Comparison of ENCODE assay signal across 8 mouse cellular contexts in the genomic region with DNA sequence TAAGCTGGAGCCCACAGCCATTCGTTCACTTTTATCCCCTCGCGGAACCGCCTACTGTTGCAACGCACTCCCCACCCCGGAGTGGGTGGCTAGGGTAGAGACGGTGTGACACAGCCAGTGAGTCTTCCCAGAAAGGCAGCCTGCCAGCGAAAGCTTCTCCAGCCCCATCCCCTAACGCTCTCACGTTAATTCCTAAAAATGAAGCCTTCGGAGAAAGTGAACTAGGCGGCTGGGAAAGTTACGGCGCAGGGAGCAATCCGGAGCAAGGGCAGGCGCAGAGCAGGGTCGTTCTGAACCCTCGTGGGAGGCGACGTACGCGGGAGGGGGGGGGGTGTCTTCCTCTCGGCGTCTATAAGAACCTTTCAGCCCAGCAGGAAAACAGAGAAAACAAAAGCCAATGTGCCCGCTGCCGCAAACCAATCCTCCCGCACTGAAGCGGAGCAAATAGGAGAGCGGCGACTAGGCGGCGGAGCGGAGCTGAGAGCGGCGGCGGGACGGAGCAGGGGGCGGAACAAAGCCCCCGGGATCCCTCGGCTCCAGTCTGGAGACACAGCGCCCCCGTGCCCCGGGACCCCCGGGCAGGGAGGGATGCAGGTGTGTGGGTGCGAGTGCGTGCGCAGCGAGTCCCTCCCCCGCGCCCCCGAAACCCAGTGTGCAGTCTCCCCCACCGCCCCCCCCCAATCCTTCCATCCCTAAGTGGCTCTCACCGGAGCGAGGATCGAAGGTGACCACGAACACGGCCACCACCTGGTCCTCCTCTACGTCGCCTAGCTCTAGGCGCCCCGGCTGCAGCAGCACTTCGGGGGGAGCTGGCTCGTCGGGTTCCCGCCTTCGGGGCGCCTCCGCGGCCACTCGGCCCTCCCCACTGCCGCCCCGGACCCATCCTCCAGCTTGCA. TPM values are rescaled to one million over a fixed set of nuclear protein-coding genes. Genes with fewer than 3 reads are reported as not detected.
A peak's percentile ranks its signal among the peaks of the same experiment; 100 is the strongest.
DNase-seq lines count a peak whose midpoint lies in the region; ATAC-seq and TF ChIP-seq lines count a peak whose summit lies in the region.

No protein-coding gene starts in this region.

- under 1% methylated on average over 70 of the region's 72 CpGs for WGBS in heart, embryonic 10.5 days
- WGBS in kidney, embryonic 14.5 days: under 1% methylated on average over 54 of the region's 72 CpGs
- WGBS in liver, embryonic 11.5 days: under 1% methylated on average over 70 of the region's 72 CpGs

- peak overlapping the region; percentile 89 for H3K4me3 ChIP-seq in heart, embryonic 10.5 days
- H3K4me3 ChIP-seq in kidney, embryonic 14.5 days (ENCODE audit: low read length): peak overlapping the region; percentile 78
- peak overlapping the region; percentile 78 for H3K4me3 ChIP-seq in liver, embryonic 11.5 days (ENCODE audit: low read depth, low read length)
- H3K4me3 ChIP-seq in myocyte: peak overlapping the region; percentile 34

- peak overlapping the region; percentile 7 for H3ac ChIP-seq in myocyte (ENCODE audit: control insufficient read depth, insufficient read length)

- peaks cover 21% of the 10 kb centered on the region for H3K27me3 ChIP-seq in heart, embryonic 10.5 days (ENCODE audit: insufficient read depth, poor library complexity, severe bottlenecking)
- no peaks in the 10 kb centered on the region for H3K27me3 ChIP-seq in kidney, embryonic 14.5 days (ENCODE audit: control insufficient read depth, insufficient read depth, low read length)
- H3K27me3 ChIP-seq in liver, embryonic 11.5 days (replicated peaks; ENCODE audit: control insufficient read depth, insufficient read depth, low read length): no peaks in the 10 kb centered on the region; the same call in 1 of the 2 replicates
- H3K27me3 ChIP-seq in myocyte (ENCODE audit: control insufficient read depth, insufficient read depth, insufficient read length): peaks cover 8% of the 10 kb centered on the region

- peaks cover 5% of the 10 kb centered on the region; the same call in 1 of the 2 replicates for H3K4me1 ChIP-seq in heart, embryonic 10.5 days
- peaks cover 11% of the 10 kb centered on the region; the same call in 1 of the 2 replicates for H3K4me1 ChIP-seq in kidney, embryonic 14.5 days (ENCODE audit: control insufficient read depth, insufficient read depth, low read length)
- no peaks in the 10 kb centered on the region; the same call in 1 of the 2 replicates for H3K4me1 ChIP-seq in liver, embryonic 11.5 days (replicated peaks; ENCODE audit: control insufficient read depth, insufficient read depth, low read length)

- ATAC-seq in kidney, embryonic 14.5 days (ENCODE audit: low FRiP score, low TSS enrichment): peak; percentile 83
- ATAC-seq in liver, embryonic 11.5 days (replicated peaks; ENCODE audit: low FRiP score): peak; percentile 29

- peak; percentile 19 to 26 for DNase-seq in urinary bladder, adult 18-20 months (ENCODE audit: low spot score in 2 of 2)
- no peak for DNase-seq in urinary bladder, postnatal 10 days (ENCODE audit: low spot score)
- peak; percentile 69 for DNase-seq in embryo, embryonic 10.5 days (ENCODE audit: low spot score)
- no peak for DNase-seq in heart, embryonic 10.5 days (ENCODE audit: low spot score)
- DNase-seq in liver, embryonic 11.5 days (ENCODE audit: low spot score): peak; percentile 58
- peak; percentile 47 to 54 for DNase-seq in thymus, adult 18-20 months

- H3K79me2 ChIP-seq in myocyte (ENCODE audit: control insufficient read depth, insufficient read depth): no peaks in the 10 kb centered on the region

- H3K27ac ChIP-seq in heart, embryonic 10.5 days: peak overlapping the region; percentile 92
- peak overlapping the region; percentile 43; the same call in 1 of the 2 replicates for H3K27ac ChIP-seq in kidney, embryonic 14.5 days (ENCODE audit: low read depth, low read length)
- H3K27ac ChIP-seq in liver, embryonic 11.5 days (ENCODE audit: low read depth, low read length): no peak overlapping the region

- H3K9me3 ChIP-seq in heart, embryonic 10.5 days: no peaks in the 10 kb centered on the region
- H3K9me3 ChIP-seq in kidney, embryonic 14.5 days (ENCODE audit: control insufficient read depth, low read length): no peaks in the 10 kb centered on the region
- no peaks in the 10 kb centered on the region for H3K9me3 ChIP-seq in liver, embryonic 11.5 days (ENCODE audit: control insufficient read depth, low read length)

- H3K36me3 ChIP-seq in heart, embryonic 10.5 days: no peaks in the 10 kb centered on the region
- H3K36me3 ChIP-seq in kidney, embryonic 14.5 days (ENCODE audit: control insufficient read depth, insufficient read depth, low read length): no peaks in the 10 kb centered on the region
- H3K36me3 ChIP-seq in liver, embryonic 11.5 days (ENCODE audit: control insufficient read depth, insufficient read depth, low read length): no peaks in the 10 kb centered on the region
- H3K36me3 ChIP-seq in myocyte (ENCODE audit: control insufficient read depth, insufficient read depth): no peaks in the 10 kb centered on the region

- peak overlapping the region; percentile 81 for H3K4me2 ChIP-seq in kidney, embryonic 14.5 days (replicated peaks; ENCODE audit: low read depth, low read length)
- H3K4me2 ChIP-seq in liver, embryonic 11.5 days: peak overlapping the region; percentile 94
- H3K4me2 ChIP-seq in myocyte (ENCODE audit: low read depth): peak overlapping the region; percentile 88

- peak overlapping the region; percentile 83 for H3K9ac ChIP-seq in kidney, embryonic 14.5 days (ENCODE audit: low read depth, low read length)
- H3K9ac ChIP-seq in liver, embryonic 11.5 days (ENCODE audit: low read depth, low read length): peak overlapping the region; percentile 75

- no peak for TF ChIP-seq POLR2A in myocyte (IDR thresholded peaks at IDR 0.05; ENCODE audit: insufficient read length, low read depth)

TF ChIP-seq in myocyte, 11 proteins besides CTCF, POLR2A, EP300 and RAD21:
- TF ChIP-seq USF1 (IDR thresholded peaks at IDR 0.05; ENCODE audit: low read depth) (no peak), MAX (IDR thresholded peaks at IDR 0.05; ENCODE audit: low read depth) (no peak), TCF3 (IDR thresholded peaks at IDR 0.05; ENCODE audit: insufficient read length, low read depth) (no peak), SRF (IDR thresholded peaks at IDR 0.05; ENCODE audit: control insufficient read depth, insufficient read length, low read depth) (no peak), REST (IDR thresholded peaks at IDR 0.05; ENCODE audit: insufficient read depth, insufficient read length) (no peak), MYOG (IDR thresholded peaks at IDR 0.05; ENCODE audit: control insufficient read depth in 1 of 3, insufficient read depth in 1 of 3, insufficient read length in 2 of 3, low read depth in 2 of 3) (no peak), CEBPB (IDR thresholded peaks at IDR 0.05; ENCODE audit: insufficient read depth, poor library complexity, severe bottlenecking) (no peak), MYOD1 (IDR thresholded peaks at IDR 0.05; ENCODE audit: control insufficient read depth in 1 of 3, insufficient read length in 2 of 3, low read depth in 2 of 3) (no peak)
TF ChIP-seq in myocyte: peak in this region for 0.

RNA-seq across cellular contexts. Expression of a gene that starts 0.5 kb away (rescaled TPM):
- 3.6 and 6.8 TPM in 2 replicates for polyA plus RNA-seq in heart, embryonic 10.5 days (2016; fragmentation: Nextera tagmentation; extraction: Ambion mirVana)
- 14.0 and 17.7 TPM in 2 replicates for polyA plus RNA-seq in kidney, embryonic 14.5 days (2014; fragmentation: Nextera tagmentation; extraction: Ambion mirVana)
- 4.7 and 5.5 TPM in 2 replicates for polyA plus RNA-seq in liver, embryonic 11.5 days (2014; fragmentation: Nextera tagmentation; extraction: Ambion mirVana)
- polyA plus RNA-seq in myocyte (2012; fragmentation: generic; extraction: Trizol): 1.0 TPM

RNA-seq across cellular contexts. Expression of a gene that starts 3.5 kb away (rescaled TPM):
- polyA plus RNA-seq in heart, embryonic 10.5 days (2016; fragmentation: Nextera tagmentation; extraction: Ambion mirVana): 0.04 TPM in 1 of 2 replicates, not detected in the other
- polyA plus RNA-seq in kidney, embryonic 14.5 days (2014; fragmentation: Nextera tagmentation; extraction: Ambion mirVana): 0.09 TPM in 1 of 2 replicates, not detected in the other
- not detected in 2 replicates for polyA plus RNA-seq in liver, embryonic 11.5 days (2014; fragmentation: Nextera tagmentation; extraction: Ambion mirVana)
- not detected for polyA plus RNA-seq in myocyte (2012; fragmentation: generic; extraction: Trizol)

RNA-seq across cellular contexts. Expression of a gene that starts 35.8 kb away (rescaled TPM):
- polyA plus RNA-seq in heart, embryonic 10.5 days (2016; fragmentation: Nextera tagmentation; extraction: Ambion mirVana): 122 and 162 TPM in 2 replicates
- 177 and 241 TPM in 2 replicates for polyA plus RNA-seq in kidney, embryonic 14.5 days (2014; fragmentation: Nextera tagmentation; extraction: Ambion mirVana)
- 161 and 179 TPM in 2 replicates for polyA plus RNA-seq in liver, embryonic 11.5 days (2014; fragmentation: Nextera tagmentation; extraction: Ambion mirVana)
- polyA plus RNA-seq in myocyte (2012; fragmentation: generic; extraction: Trizol): 39.0 TPM

RNA-seq across cellular contexts. Expression of a gene that starts 55.6 kb away (rescaled TPM):
- not detected in 2 replicates for polyA plus RNA-seq in heart, embryonic 10.5 days (2016; fragmentation: Nextera tagmentation; extraction: Ambion mirVana)
- not detected in 2 replicates for polyA plus RNA-seq in kidney, embryonic 14.5 days (2014; fragmentation: Nextera tagmentation; extraction: Ambion mirVana)
- polyA plus RNA-seq in liver, embryonic 11.5 days (2014; fragmentation: Nextera tagmentation; extraction: Ambion mirVana): not detected in 2 replicates
- polyA plus RNA-seq in myocyte (2012; fragmentation: generic; extraction: Trizol): not detected

RNA-seq across cellular contexts. Expression of a gene that starts 57.9 kb away (rescaled TPM):
- polyA plus RNA-seq in heart, embryonic 10.5 days (2016; fragmentation: Nextera tagmentation; extraction: Ambion mirVana): not detected in 2 replicates
- not detected in 2 replicates for polyA plus RNA-seq in kidney, embryonic 14.5 days (2014; fragmentation: Nextera tagmentation; extraction: Ambion mirVana)
- not detected in 2 replicates for polyA plus RNA-seq in liver, embryonic 11.5 days (2014; fragmentation: Nextera tagmentation; extraction: Ambion mirVana)
- not detected for polyA plus RNA-seq in myocyte (2012; fragmentation: generic; extraction: Trizol)

Comparison
In these comparisons a context has a peak if more than half of its experiments do, and no peak if none do; other contexts are left out.
1. DNase-seq: peak in urinary bladder, adult 18-20 months (2 of 2), embryo, embryonic 10.5 days (single experiment), liver, embryonic 11.5 days (single experiment) and thymus, adult 18-20 months (2 of 2); none in urinary bladder, postnatal 10 days (single experiment) and heart, embryonic 10.5 days (single experiment).
2. H3K4me3 ChIP-seq: peak in every context shown above with its lines; median percentile 89 in heart, embryonic 10.5 days; 78 in kidney, embryonic 14.5 days; 78 in liver, embryonic 11.5 days; 34 in myocyte.
3. Peak in every context shown above with its lines, with median percentiles within 50 percentile points of each other: H3K4me2 ChIP-seq.